Mouse (Mus musculus): Measurements from ENCODE around the gene Card9.
A peak's percentile ranks its signal among the peaks of the same experiment; 100 is the strongest.

Gene Card9

GRCm38 (mm10) chr2:26325386-26326181 lies 35.1 kb downstream of the Card9 start:
- peak in 1 of 2 experiments; percentile 85 for DNase-seq

GRCm38 (mm10) chr2:26324917-26325316 lies 35.8 kb downstream of the Card9 start:
- peak in 1 of 2 experiments; percentile 74 for DNase-seq

GRCm38 (mm10) chr2:26323589-26324325 lies 37.0 kb downstream of the Card9 start:
- no peak for DNase-seq

GRCm38 (mm10) chr2:26320245-26321185 lies 40.2 kb downstream of the Card9 start:
- no peak for DNase-seq

- no peak for DNase-seq
These were observed 41.0 kb downstream of the Card9 start for GRCm38 (mm10) chr2:26319519-26320244.

- DNase-seq = no peak
These were observed 41.6 kb downstream of the Card9 start for GRCm38 (mm10) chr2:26319109-26319508.

- no peak for DNase-seq
These were observed 42.6 kb downstream of the Card9 start for GRCm38 (mm10) chr2:26317991-26318672.

GRCm38 (mm10) chr2:26317371-26317770 lies 43.3 kb downstream of the Card9 start:
- DNase-seq = no peak

GRCm38 (mm10) chr2:26316576-26317246 lies 44.0 kb downstream of the Card9 start:
- DNase-seq = peak in 1 of 2 experiments; percentile 36

- DNase-seq = peak; percentile 57 to 72
These were observed 44.8 kb downstream of the Card9 start for GRCm38 (mm10) chr2:26315925-26316311.

- DNase-seq = peak; percentile 85 to 91
These were observed 45.4 kb downstream of the Card9 start, which contains the start of gene Gpsm1 for GRCm38 (mm10) chr2:26315072-26315924. Gene Gpsm1, plus strand, starts transcription at chr2:26315515.

GRCm38 (mm10) chr2:26314281-26315071 lies 46.2 kb downstream of the Card9 start:
- DNase-seq = peak; percentile 43 to 64

GRCm38 (mm10) chr2:26313394-26313793 lies 47.3 kb downstream of the Card9 start:
- DNase-seq = no peak

GRCm38 (mm10) chr2:26312812-26313211 lies 47.9 kb downstream of the Card9 start:
- DNase-seq = peak in 1 of 2 experiments; percentile 34

- no peak for DNase-seq
These were observed 48.8 kb downstream of the Card9 start for GRCm38 (mm10) chr2:26311936-26312335.

- DNase-seq = peak; percentile 22 to 44
These were observed 51.0 kb downstream of the Card9 start for GRCm38 (mm10) chr2:26309739-26310138.

GRCm38 (mm10) chr2:26306702-26307101 lies 54.0 kb downstream of the Card9 start:
- DNase-seq = no peak

GRCm38 (mm10) chr2:26305555-26305954 lies 55.2 kb downstream of the Card9 start:
- no peak for DNase-seq

GRCm38 (mm10) chr2:26304711-26305110 lies 56.0 kb downstream of the Card9 start:
- DNase-seq = no peak
